Mouse (Mus musculus): Measurements from ENCODE around the gene Rapsn.
A peak's percentile ranks its signal among the peaks of the same experiment; 100 is the strongest.
"Not testable (repeated sequence)": the region's sequence is repeated elsewhere in the genome, so short reads cannot be mapped to it uniquely, and the experiment has no call there.

The Rapsn gene

GRCm38 (mm10) chr2:91035385-91035784 lies at the start of gene Rapsn:
TSS of gene Rapsn (plus strand) at chr2:91035620.
- no peak for DNase-seq (ENCODE audit: low read depth)

GRCm38 (mm10) chr2:90986055-90986454 lies 49.4 kb upstream of the Rapsn start:
- DNase-seq (ENCODE audit: low read depth) = no peak

- no peak for DNase-seq (ENCODE audit: low read depth)
These were observed 26.9 kb upstream of the Rapsn start for GRCm38 (mm10) chr2:91008536-91008935.

GRCm38 (mm10) chr2:91013881-91014280 lies 21.5 kb upstream of the Rapsn start:
- no peak for DNase-seq (ENCODE audit: low read depth)

GRCm38 (mm10) chr2:91015386-91015785 lies 20.0 kb upstream of the Rapsn start:
- no peak for DNase-seq (ENCODE audit: low read depth)

GRCm38 (mm10) chr2:91018061-91018788 lies 17.2 kb upstream of the Rapsn start:
- DNase-seq (ENCODE audit: low read depth) = no peak

- no peak for DNase-seq (ENCODE audit: low read depth)
These were observed 15.5 kb upstream of the Rapsn start for GRCm38 (mm10) chr2:91019911-91020310.

GRCm38 (mm10) chr2:91022266-91022665 lies 13.2 kb upstream of the Rapsn start:
- DNase-seq (ENCODE audit: low read depth) = not testable (repeated sequence)

GRCm38 (mm10) chr2:91023131-91023530 lies 12.3 kb upstream of the Rapsn start:
- DNase-seq (ENCODE audit: low read depth) = no peak

GRCm38 (mm10) chr2:91023956-91024355 lies 11.5 kb upstream of the Rapsn start:
- DNase-seq (ENCODE audit: low read depth) = no peak

- DNase-seq (ENCODE audit: low read depth) = no peak
These were observed 10.3 kb upstream of the Rapsn start for GRCm38 (mm10) chr2:91025081-91025516.

- DNase-seq (ENCODE audit: low read depth) = no peak
These were observed 8.9 kb upstream of the Rapsn start for GRCm38 (mm10) chr2:91026491-91026890.

GRCm38 (mm10) chr2:91027391-91028214 lies 7.8 kb upstream of the Rapsn start:
- peak; percentile 19 for DNase-seq (ENCODE audit: low read depth)

- peak; percentile 38 for DNase-seq (ENCODE audit: low read depth)
These were observed 4.2 kb upstream of the Rapsn start for GRCm38 (mm10) chr2:91031216-91031615.

GRCm38 (mm10) chr2:91033000-91033399 lies 2.4 kb upstream of the Rapsn start:
- DNase-seq (ENCODE audit: low read depth) = peak; percentile 77

GRCm38 (mm10) chr2:91041786-91042185 lies 6.4 kb downstream of the Rapsn start:
- DNase-seq (ENCODE audit: low read depth) = peak; percentile 25

GRCm38 (mm10) chr2:91042651-91043398 lies 7.4 kb downstream of the Rapsn start:
- DNase-seq (ENCODE audit: low read depth) = peak; percentile 98

- DNase-seq (ENCODE audit: low read depth) = no peak
These were observed 9.3 kb downstream of the Rapsn start for GRCm38 (mm10) chr2:91044727-91045126.

GRCm38 (mm10) chr2:91045805-91046204 lies 10.4 kb downstream of the Rapsn start:
- not testable (repeated sequence) for DNase-seq (ENCODE audit: low read depth)

GRCm38 (mm10) chr2:91047359-91047758 lies 11.9 kb downstream of the Rapsn start:
- DNase-seq (ENCODE audit: low read depth) = no peak

- DNase-seq (ENCODE audit: low read depth) = no peak
These were observed 16.5 kb downstream of the Rapsn start for GRCm38 (mm10) chr2:91051917-91052316.

- DNase-seq (ENCODE audit: low read depth) = peak; percentile 89
These were observed 17.3 kb downstream of the Rapsn start for GRCm38 (mm10) chr2:91052752-91053151.

Measured in 416B (cell line).